Mouse (Mus musculus): ENCODE data around the gene Lce1m. TPM values are rescaled to one million over a fixed set of nuclear protein-coding genes. Genes with fewer than 3 reads are reported as not detected.
"Not testable (repeated sequence)": the region's sequence is repeated elsewhere in the genome, so short reads cannot be mapped to it uniquely, and the experiment has no call there.

Lce1m gene
- polyA plus RNA-seq (2015; fragmentation: Nextera tagmentation; extraction: Ambion mirVana), result not detected in 2 replicates

GRCm38 (mm10) chr3:93018960-93019359 is at the start of gene Lce1m:
Lce1m (minus strand) TSS chr3:93019060.
- Histone ChIP-seq H3K27ac (ENCODE audit: low read depth, low read length) (no peak within 1 kb of the TSS), H3K4me1 (ENCODE audit: control insufficient read depth, insufficient read depth, low read depth, low read length) (no peaks in the 10 kb centered on the region), H3K27me3 (replicated peaks; ENCODE audit: control insufficient read depth, insufficient read depth, low read length) (0 out of 2 replicates have a peak, but pooled peaks cover 2% of the 10 kb centered on the region), H3K9ac (ENCODE audit: low read depth, low read length) (no peak within 1 kb of the TSS), H3K9me3 (ENCODE audit: control insufficient read depth, low read length) (no peaks in the 10 kb centered on the region), H3K4me2 (ENCODE audit: low read length) (no peak within 1 kb of the TSS), H3K4me3 (ENCODE audit: low read length) (no peak within 1 kb of the TSS), H3K36me3 (ENCODE audit: control insufficient read depth, insufficient read depth, low read length) (no peaks in the 10 kb centered on the region)
- no peak for ATAC-seq
- WGBS, result 97% methylated on average over 2 of the region's 2 CpGs

GRCm38 (mm10) chr3:93068523-93068922 is 49.7 kb upstream of the Lce1m start, which contains the start of gene Gm4858:
Gm4858 (plus strand) TSS chr3:93068823.
- not testable (repeated sequence) for H3K27ac ChIP-seq (ENCODE audit: low read depth, low read length); H3K4me3 ChIP-seq (ENCODE audit: low read length); H3K4me2 ChIP-seq (ENCODE audit: low read length); H3K9ac ChIP-seq (ENCODE audit: low read depth, low read length); H3K9me3 ChIP-seq (ENCODE audit: control insufficient read depth, low read length); H3K4me1 ChIP-seq (ENCODE audit: control insufficient read depth, insufficient read depth, low read depth, low read length); H3K27me3 ChIP-seq (replicated peaks; ENCODE audit: control insufficient read depth, insufficient read depth, low read length); H3K36me3 ChIP-seq (ENCODE audit: control insufficient read depth, insufficient read depth, low read length); ATAC-seq

- Histone ChIP-seq H3K36me3 (ENCODE audit: control insufficient read depth, insufficient read depth, low read length) (no peaks in the 10 kb centered on the region), H3K4me2 (ENCODE audit: low read length) (no peak overlapping the region), H3K9me3 (ENCODE audit: control insufficient read depth, low read length) (no peaks in the 10 kb centered on the region), H3K9ac (ENCODE audit: low read depth, low read length) (no peak overlapping the region), H3K4me3 (ENCODE audit: low read length) (no peak overlapping the region), H3K27ac (ENCODE audit: low read depth, low read length) (no peak overlapping the region), H3K4me1 (ENCODE audit: control insufficient read depth, insufficient read depth, low read depth, low read length) (no peaks in the 10 kb centered on the region), H3K27me3 (replicated peaks; ENCODE audit: control insufficient read depth, insufficient read depth, low read length) (no peaks in the 10 kb centered on the region)
- no peak for ATAC-seq
- 52% methylated on average over 10 of the region's 10 CpGs for WGBS
These were observed 34.1 kb upstream of the Lce1m start for GRCm38 (mm10) chr3:93052826-93053474.

GRCm38 (mm10) chr3:93050182-93050581 is 31.3 kb upstream of the Lce1m start:
- Histone ChIP-seq H3K27me3 (replicated peaks; ENCODE audit: control insufficient read depth, insufficient read depth, low read length) (no peaks in the 10 kb centered on the region), H3K36me3 (ENCODE audit: control insufficient read depth, insufficient read depth, low read length) (no peaks in the 10 kb centered on the region), H3K4me3 (ENCODE audit: low read length) (no peak overlapping the region), H3K4me1 (ENCODE audit: control insufficient read depth, insufficient read depth, low read depth, low read length) (no peaks in the 10 kb centered on the region), H3K4me2 (ENCODE audit: low read length) (no peak overlapping the region), H3K27ac (ENCODE audit: low read depth, low read length) (no peak overlapping the region), H3K9ac (ENCODE audit: low read depth, low read length) (no peak overlapping the region), H3K9me3 (ENCODE audit: control insufficient read depth, low read length) (no peaks in the 10 kb centered on the region)
- 87% methylated on average over 1 of the region's 1 CpGs for WGBS
- no peak for ATAC-seq

- H3K4me2 ChIP-seq (ENCODE audit: low read length), result no peak overlapping the region
- 53% methylated on average over 5 of the region's 5 CpGs for WGBS
- H3K27me3 ChIP-seq (replicated peaks; ENCODE audit: control insufficient read depth, insufficient read depth, low read length), result no peaks in the 10 kb centered on the region
- H3K9me3 ChIP-seq (ENCODE audit: control insufficient read depth, low read length), result no peaks in the 10 kb centered on the region
- H3K4me1 ChIP-seq (ENCODE audit: control insufficient read depth, insufficient read depth, low read depth, low read length), result no peaks in the 10 kb centered on the region
- no peak overlapping the region for H3K9ac ChIP-seq (ENCODE audit: low read depth, low read length)
- no peak overlapping the region for H3K4me3 ChIP-seq (ENCODE audit: low read length)
- H3K27ac ChIP-seq (ENCODE audit: low read depth, low read length), result no peak overlapping the region
- H3K36me3 ChIP-seq (ENCODE audit: control insufficient read depth, insufficient read depth, low read length), result no peaks in the 10 kb centered on the region
- peak; percentile 98 for ATAC-seq
These were observed 12.6 kb upstream of the Lce1m start for GRCm38 (mm10) chr3:93031450-93031849.

GRCm38 (mm10) chr3:93025486-93025885 is 6.6 kb upstream of the Lce1m start:
- 83% methylated on average over 2 of the region's 2 CpGs for whole genome bisulfite sequencing
- Histone ChIP-seq H3K4me2 (ENCODE audit: low read length) (no peak overlapping the region), H3K9ac (ENCODE audit: low read depth, low read length) (no peak overlapping the region), H3K4me1 (ENCODE audit: control insufficient read depth, insufficient read depth, low read depth, low read length) (no peaks in the 10 kb centered on the region), H3K36me3 (ENCODE audit: control insufficient read depth, insufficient read depth, low read length) (no peaks in the 10 kb centered on the region), H3K27ac (ENCODE audit: low read depth, low read length) (no peak overlapping the region), H3K27me3 (replicated peaks; ENCODE audit: control insufficient read depth, insufficient read depth, low read length) (no peaks in the 10 kb centered on the region), H3K9me3 (ENCODE audit: control insufficient read depth, low read length) (no peaks in the 10 kb centered on the region), H3K4me3 (ENCODE audit: low read length) (no peak overlapping the region)
- no peak for ATAC-seq

GRCm38 (mm10) chr3:93023411-93024184 is 4.7 kb upstream of the Lce1m start:
- Histone ChIP-seq H3K27me3 (replicated peaks; ENCODE audit: control insufficient read depth, insufficient read depth, low read length) (no peaks in the 10 kb centered on the region), H3K4me3 (ENCODE audit: low read length) (no peak overlapping the region), H3K27ac (ENCODE audit: low read depth, low read length) (no peak overlapping the region), H3K9me3 (ENCODE audit: control insufficient read depth, low read length) (no peaks in the 10 kb centered on the region), H3K4me1 (ENCODE audit: control insufficient read depth, insufficient read depth, low read depth, low read length) (no peaks in the 10 kb centered on the region), H3K9ac (ENCODE audit: low read depth, low read length) (no peak overlapping the region), H3K4me2 (ENCODE audit: low read length) (no peak overlapping the region), H3K36me3 (ENCODE audit: control insufficient read depth, insufficient read depth, low read length) (no peaks in the 10 kb centered on the region)
- ATAC-seq, result no peak
- 84% methylated on average over 3 of the region's 3 CpGs for WGBS

GRCm38 (mm10) chr3:93021171-93021570 is 2.3 kb upstream of the Lce1m start:
- Histone ChIP-seq H3K9me3 (ENCODE audit: control insufficient read depth, low read length) (no peaks in the 10 kb centered on the region), H3K4me3 (ENCODE audit: low read length) (no peak overlapping the region), H3K36me3 (ENCODE audit: control insufficient read depth, insufficient read depth, low read length) (no peaks in the 10 kb centered on the region), H3K4me1 (ENCODE audit: control insufficient read depth, insufficient read depth, low read depth, low read length) (no peaks in the 10 kb centered on the region), H3K27ac (ENCODE audit: low read depth, low read length) (no peak overlapping the region), H3K4me2 (ENCODE audit: low read length) (no peak overlapping the region), H3K27me3 (replicated peaks; ENCODE audit: control insufficient read depth, insufficient read depth, low read length) (no peaks in the 10 kb centered on the region), H3K9ac (ENCODE audit: low read depth, low read length) (no peak overlapping the region)
- WGBS, result 93% methylated on average over 1 of the region's 1 CpGs
- no peak for ATAC-seq

- Histone ChIP-seq H3K4me3 (ENCODE audit: low read length) (peak within 1 kb of the TSS; percentile 61), H3K9me3 (ENCODE audit: control insufficient read depth, low read length) (no peaks in the 10 kb centered on the region), H3K27me3 (replicated peaks; ENCODE audit: control insufficient read depth, insufficient read depth, low read length) (0 out of 2 replicates have a peak, but pooled peaks cover 2% of the 10 kb centered on the region), H3K4me2 (ENCODE audit: low read length) (peak within 1 kb of the TSS; percentile 92), H3K9ac (ENCODE audit: low read depth, low read length) (peak within 1 kb of the TSS; percentile 73), H3K36me3 (ENCODE audit: control insufficient read depth, insufficient read depth, low read length) (no peaks in the 10 kb centered on the region), H3K27ac (ENCODE audit: low read depth, low read length) (peak within 1 kb of the TSS; percentile 36; the same call in 1 of the 2 replicates), H3K4me1 (ENCODE audit: control insufficient read depth, insufficient read depth, low read depth, low read length) (no peaks in the 10 kb centered on the region)
- ATAC-seq, result no peak; the same call in 1 of the 2 replicates
- 37% methylated on average over 4 of the region's 4 CpGs for WGBS
These were observed 3.3 kb downstream of the Lce1m start, which contains the start of gene Crct1 for GRCm38 (mm10) chr3:93015460-93016104. Crct1 (minus strand) TSS chr3:93015687.
